Mouse (Mus musculus) hindbrain, embryonic 10.5 days (tissue): ENCODE results near the gene St6galnac5. TPM values are rescaled to one million over a fixed set of nuclear protein-coding genes. Genes with fewer than 3 reads are reported as not detected.

ENCODE experiments used
- DNase-seq: peaks from one replicate; pipeline ENCODE4 v3.0.0-alpha.2; 2017; ENCODE audit warnings: low spot score
- H3K27ac ChIP-seq: fragments of 300-500 bp; sonication (generic); 2 replicates; pipeline ENCODE4 v1.5.1; 2016; ENCODE audit warnings: mild to moderate bottlenecking, moderate library complexity
- H3K27me3 ChIP-seq: fragments of 300-500 bp; sonication (generic); 2 replicates; pipeline ENCODE4 v1.6.1; 2016; ENCODE audit warnings: mild to moderate bottlenecking; ENCODE audit not compliant: poor library complexity, insufficient read depth, severe bottlenecking
- H3K36me3 ChIP-seq: fragments of 300-500 bp; sonication (generic); 2 replicates; pipeline ENCODE4 v1.6.1; 2016; ENCODE audit warnings: mild to moderate bottlenecking, moderate library complexity
- H3K4me1 ChIP-seq: fragments of 300-500 bp; sonication (generic); replicated peaks from 2 replicates; pipeline ENCODE4 v1.6.1; 2016; ENCODE audit warnings: mild to moderate bottlenecking
- H3K4me3 ChIP-seq: fragments of 300-500 bp; sonication (generic); 2 replicates; pipeline ENCODE4 v1.5.1; 2016; ENCODE audit warnings: mild to moderate bottlenecking, moderate library complexity
- H3K9me3 ChIP-seq: fragments of 300-500 bp; sonication (generic); 2 replicates; pipeline ENCODE4 v1.6.1; 2016; ENCODE audit warnings: mild to moderate bottlenecking, moderate library complexity
- WGBS: fragments of 180-500 bp; shearing (Covaris S2); methylation state at CpG from one replicate; pipeline ENCODE4 v1.1.7; 2016; 5-methylcytosine and 5-hydroxymethylcytosine counted together
- polyA plus RNA-seq: library from polyadenylated mRNA; unstranded; fragments of >200 nt; fragmentation: Nextera tagmentation; extraction: Ambion mirVana; gene quantifications from 2 replicates; pipeline ENCODE4 v1.2.1, GENCODE M21; 2016

Gene St6galnac5
- 2.4 and 3.9 TPM in 2 replicates for polyA plus RNA-seq

DNA sequence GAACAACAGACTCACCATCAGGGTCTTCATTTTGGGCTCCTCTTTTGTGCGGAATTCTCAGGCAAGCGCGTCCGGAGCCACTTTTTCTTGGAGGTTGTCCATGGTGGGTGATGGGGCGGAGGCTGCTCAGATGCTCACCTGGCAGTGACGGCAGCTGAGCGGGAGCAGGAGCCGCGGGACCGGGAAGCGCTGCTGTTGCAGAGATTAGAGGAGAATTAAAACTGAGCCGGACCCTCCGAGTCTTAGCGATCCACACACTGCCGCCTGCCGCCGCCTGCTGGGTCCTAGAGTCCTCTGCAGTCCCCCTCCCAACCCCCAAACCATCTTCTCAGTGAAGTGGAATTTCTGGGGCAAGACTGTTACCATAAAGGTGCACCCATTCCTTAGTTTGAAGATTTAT is at the start of gene St6galnac5:
TSS of gene St6galnac5 (minus strand) at position 259 of the 400 bp plus-strand sequence.
- WGBS = 0% methylated on average over 17 of the region's 17 CpGs
- H3K4me1 ChIP-seq = peaks cover 21% of the 10 kb centered on the region
- no peaks in the 10 kb centered on the region for H3K36me3 ChIP-seq
- peak within 1 kb of the TSS; percentile 67 for H3K4me3 ChIP-seq
- peaks cover 47% of the 10 kb centered on the region for H3K27me3 ChIP-seq
- peak within 1 kb of the TSS; percentile 79 for H3K27ac ChIP-seq
- peak; percentile 60 for DNase-seq
- H3K9me3 ChIP-seq = no peaks in the 10 kb centered on the region

DNA sequence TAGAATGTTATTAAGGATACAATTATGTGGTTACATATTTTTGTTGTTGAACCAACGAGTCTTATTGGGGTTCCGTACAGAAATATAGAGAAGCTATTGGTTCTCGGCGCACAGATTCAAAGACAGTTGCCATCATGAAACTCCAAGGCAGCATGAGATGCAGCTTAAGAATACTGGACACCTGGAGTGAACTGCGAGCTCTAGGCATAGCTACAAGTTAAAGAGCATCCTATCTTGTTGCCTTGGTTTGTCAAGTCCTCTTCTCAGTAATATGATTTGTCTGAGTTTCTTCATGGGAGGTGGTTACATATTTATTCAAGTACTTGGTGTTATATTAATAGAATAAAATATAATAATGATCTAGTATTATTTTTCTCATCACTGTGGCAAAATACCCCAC is 48.7 kb upstream of the St6galnac5 start:
- no peaks in the 10 kb centered on the region for H3K36me3 ChIP-seq
- no peak for DNase-seq
- no peak overlapping the region for H3K4me3 ChIP-seq
- no peaks in the 10 kb centered on the region for H3K27me3 ChIP-seq
- H3K9me3 ChIP-seq = no peaks in the 10 kb centered on the region
- 95% methylated on average over 5 of the region's 5 CpGs for WGBS
- H3K27ac ChIP-seq = no peak overlapping the region
- peaks cover 12% of the 10 kb centered on the region for H3K4me1 ChIP-seq

DNA sequence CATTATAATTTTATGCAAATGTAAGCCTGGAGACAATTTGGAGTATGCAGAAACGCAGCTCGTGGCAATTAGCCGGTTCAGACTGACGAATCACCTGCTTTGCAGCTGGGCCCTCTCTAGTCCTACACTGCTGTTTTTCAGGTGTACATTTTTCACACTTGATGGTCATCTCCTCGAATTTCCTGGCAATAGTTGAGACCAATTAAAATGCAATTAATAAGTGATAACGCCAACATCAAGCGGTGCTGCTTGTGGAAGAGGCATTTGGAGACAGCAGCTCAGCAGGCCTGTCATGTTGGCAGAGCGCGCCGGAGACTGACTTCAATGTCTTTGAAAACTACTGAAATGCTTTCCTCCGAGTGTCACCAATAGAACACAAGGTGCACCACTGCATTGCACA is 42.0 kb upstream of the St6galnac5 start:
- Histone ChIP-seq H3K9me3 (no peaks in the 10 kb centered on the region), H3K36me3 (no peaks in the 10 kb centered on the region), H3K4me1 (no peaks in the 10 kb centered on the region), H3K27ac (no peak overlapping the region), H3K27me3 (no peaks in the 10 kb centered on the region), H3K4me3 (no peak overlapping the region)
- no peak for DNase-seq
- WGBS = 92% methylated on average over 11 of the region's 11 CpGs

DNA sequence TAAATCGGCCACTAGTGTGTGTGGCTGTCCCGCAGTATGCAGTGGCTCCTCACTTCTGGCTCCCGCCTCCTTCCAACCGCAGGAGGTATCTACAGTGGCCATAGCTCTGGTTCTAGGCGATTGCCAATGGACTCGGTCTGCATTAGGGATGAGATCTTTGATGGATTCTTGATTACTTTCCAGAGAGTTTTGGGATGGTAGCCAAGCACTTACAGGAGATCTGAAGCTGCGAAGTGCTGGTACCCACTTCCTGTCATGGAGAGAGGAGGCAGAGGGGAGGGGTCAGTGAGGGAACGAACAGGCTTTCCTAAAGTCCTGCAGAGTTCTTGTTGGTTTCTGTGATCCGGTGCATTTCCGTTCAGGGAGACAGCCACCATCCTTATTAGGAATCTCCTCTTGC is 36.0 kb upstream of the St6galnac5 start:
- Histone ChIP-seq H3K27ac (no peak overlapping the region), H3K4me1 (no peaks in the 10 kb centered on the region), H3K9me3 (no peaks in the 10 kb centered on the region), H3K4me3 (no peak overlapping the region), H3K36me3 (no peaks in the 10 kb centered on the region), H3K27me3 (no peaks in the 10 kb centered on the region)
- DNase-seq = no peak
- 82% methylated on average over 10 of the region's 10 CpGs for WGBS

DNA sequence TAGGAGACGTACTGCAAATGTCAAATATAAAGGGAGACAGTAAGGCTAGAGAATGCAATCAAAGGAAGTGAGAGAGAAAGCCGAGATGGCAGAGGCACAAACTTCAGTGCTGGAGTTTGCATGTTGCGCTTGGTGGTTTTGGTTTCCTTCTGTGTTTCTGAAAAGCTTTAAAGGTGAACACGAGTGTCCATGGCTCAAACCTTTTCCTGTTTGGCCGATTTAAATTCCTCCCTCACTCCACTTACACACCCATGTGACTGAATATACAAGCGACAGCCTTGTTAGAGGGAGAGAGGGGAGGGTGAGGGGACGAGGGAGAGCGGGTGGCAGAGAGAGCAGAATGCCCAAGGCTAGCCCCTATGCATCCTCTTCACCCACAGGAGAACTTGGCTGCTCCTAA is 34.3 kb upstream of the St6galnac5 start:
- H3K4me1 ChIP-seq = 0 out of 2 replicates have a peak, but pooled peaks cover 3% of the 10 kb centered on the region
- no peak for DNase-seq

DNA sequence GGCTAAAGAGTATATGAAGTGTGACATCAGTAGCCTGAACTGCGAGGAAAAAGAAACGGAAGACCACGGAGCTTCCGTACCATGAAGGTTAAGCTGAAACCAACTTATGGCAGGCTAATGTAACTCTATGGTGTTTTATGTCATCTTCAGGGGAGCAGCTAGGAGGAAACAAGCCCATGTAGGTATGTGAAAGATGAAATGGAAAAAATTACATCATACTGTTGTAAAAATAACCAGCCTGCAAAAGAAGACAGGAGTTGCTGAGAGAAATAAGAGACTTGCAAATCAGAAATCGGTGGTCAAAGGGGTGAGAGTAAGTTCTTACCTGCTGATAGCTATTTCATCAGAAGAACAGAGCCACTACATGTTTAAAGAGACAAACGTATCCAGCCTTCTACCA is 24.8 kb upstream of the St6galnac5 start:
- Histone ChIP-seq H3K4me1 (peaks cover 8% of the 10 kb centered on the region; the same call in 1 of the 2 replicates), H3K27ac (no peak overlapping the region), H3K27me3 (no peaks in the 10 kb centered on the region), H3K4me3 (no peak overlapping the region), H3K9me3 (no peaks in the 10 kb centered on the region), H3K36me3 (no peaks in the 10 kb centered on the region)
- WGBS = 91% methylated on average over 6 of the region's 6 CpGs
- DNase-seq = no peak

More for the DNA sequence above, 34.3 kb upstream of the St6galnac5 start:
- H3K4me3 ChIP-seq = no peak overlapping the region
- H3K27ac ChIP-seq = no peak overlapping the region
- H3K9me3 ChIP-seq = no peaks in the 10 kb centered on the region
- H3K36me3 ChIP-seq = no peaks in the 10 kb centered on the region
- no peaks in the 10 kb centered on the region for H3K27me3 ChIP-seq
- WGBS = 77% methylated on average over 8 of the region's 8 CpGs

DNA sequence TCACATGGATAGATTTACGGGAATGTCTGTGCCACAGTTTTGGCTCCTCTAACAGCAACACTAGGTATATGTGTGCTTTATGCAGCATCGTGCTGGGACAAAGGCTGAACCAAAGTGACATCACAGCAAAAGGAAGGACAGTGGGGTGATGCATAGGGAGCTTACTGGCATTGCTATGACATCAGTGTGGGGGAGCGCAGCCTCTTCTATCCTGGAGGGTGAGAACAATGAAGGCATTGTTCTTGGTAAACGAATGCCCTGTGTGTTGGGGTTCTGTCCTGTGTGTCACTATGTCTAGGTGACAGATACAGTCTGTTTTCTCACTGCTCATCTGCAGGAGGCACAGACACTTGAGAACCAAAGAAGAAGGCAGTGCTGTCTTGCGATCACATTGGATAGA is 16.9 kb upstream of the St6galnac5 start:
- WGBS = 59% methylated on average over 5 of the region's 5 CpGs
- Histone ChIP-seq H3K4me3 (no peak overlapping the region), H3K27me3 (no peaks in the 10 kb centered on the region), H3K27ac (no peak overlapping the region), H3K36me3 (no peaks in the 10 kb centered on the region), H3K4me1 (peaks cover 15% of the 10 kb centered on the region), H3K9me3 (no peaks in the 10 kb centered on the region)
- DNase-seq = no peak

DNA sequence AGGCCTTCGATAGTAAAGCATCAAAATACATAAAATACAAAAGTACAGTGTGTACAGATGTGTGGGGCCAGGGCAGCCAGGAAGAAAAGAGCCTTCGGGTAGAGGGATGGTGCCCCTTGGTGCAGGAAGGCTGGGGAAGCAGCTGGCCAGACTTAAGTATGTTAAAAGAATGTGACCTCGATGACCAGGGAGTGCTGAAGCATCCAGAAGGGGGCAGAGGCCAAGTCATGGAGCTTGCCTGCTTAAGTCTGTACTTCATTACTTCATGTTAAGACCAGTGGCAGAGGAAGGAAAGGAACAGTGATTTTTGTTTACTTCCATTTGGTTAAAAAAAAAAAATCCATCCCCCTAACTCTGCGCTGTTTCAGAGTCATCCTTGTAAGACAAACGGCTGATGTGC is 16.1 kb upstream of the St6galnac5 start:
- H3K4me3 ChIP-seq = no peak overlapping the region
- no peaks in the 10 kb centered on the region for H3K27me3 ChIP-seq
- peak; percentile 40 for DNase-seq
- 52% methylated on average over 5 of the region's 5 CpGs for WGBS
- H3K4me1 ChIP-seq = peaks cover 15% of the 10 kb centered on the region
- H3K36me3 ChIP-seq = no peaks in the 10 kb centered on the region
- no peak overlapping the region for H3K27ac ChIP-seq
- no peaks in the 10 kb centered on the region for H3K9me3 ChIP-seq

DNA sequence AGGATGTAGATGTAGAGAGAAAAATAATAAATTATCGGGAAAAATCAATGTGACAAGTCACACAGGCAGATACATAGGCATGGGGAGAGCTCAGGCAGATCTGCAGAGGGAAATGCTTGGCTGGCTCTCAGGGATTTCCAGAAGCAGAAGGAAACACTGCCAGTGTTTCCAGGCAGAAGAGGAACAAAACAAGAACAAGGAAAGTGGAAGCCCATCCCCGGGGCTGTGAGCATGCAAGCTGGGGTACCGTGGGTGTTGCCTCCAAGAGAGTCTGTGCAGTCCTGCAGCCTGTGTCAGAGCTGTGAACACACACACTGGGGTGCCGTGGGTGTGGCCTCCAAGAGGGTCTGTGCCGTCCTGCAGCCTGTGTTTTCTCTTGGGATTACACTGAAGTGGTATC is 11.6 kb upstream of the St6galnac5 start:
- H3K36me3 ChIP-seq = no peaks in the 10 kb centered on the region
- H3K27me3 ChIP-seq = no peaks in the 10 kb centered on the region
- H3K4me3 ChIP-seq = no peak overlapping the region
- no peak overlapping the region for H3K27ac ChIP-seq
- H3K9me3 ChIP-seq = no peaks in the 10 kb centered on the region
- H3K4me1 ChIP-seq = peaks cover 11% of the 10 kb centered on the region
- WGBS = 73% methylated on average over 5 of the region's 5 CpGs
- DNase-seq = no peak

DNA sequence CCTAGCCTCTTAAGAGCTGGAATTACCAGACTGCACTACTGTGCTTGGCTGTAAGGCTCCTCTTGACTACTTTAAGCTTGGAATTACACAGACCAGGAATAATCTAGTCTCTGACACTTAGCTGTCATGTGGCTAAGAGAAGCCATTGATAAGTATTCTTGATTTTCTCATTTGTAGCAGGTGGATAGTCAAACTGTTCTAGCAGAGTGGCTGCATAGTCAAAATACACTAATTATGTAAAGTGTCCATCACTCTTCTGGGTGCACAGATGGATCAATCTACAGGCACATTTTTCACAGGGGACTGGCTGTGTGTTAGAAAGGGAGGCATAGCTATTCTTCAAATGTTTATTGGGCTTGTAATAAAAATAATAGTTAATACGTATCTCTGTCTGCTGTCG is 8.7 kb upstream of the St6galnac5 start:
- no peak for DNase-seq
- Histone ChIP-seq H3K27ac (no peak overlapping the region), H3K36me3 (no peaks in the 10 kb centered on the region), H3K4me1 (0 out of 2 replicates have a peak, but pooled peaks cover 3% of the 10 kb centered on the region), H3K27me3 (no peaks in the 10 kb centered on the region), H3K9me3 (no peaks in the 10 kb centered on the region), H3K4me3 (no peak overlapping the region)
- 95% methylated on average over 2 of the region's 2 CpGs for WGBS

DNA sequence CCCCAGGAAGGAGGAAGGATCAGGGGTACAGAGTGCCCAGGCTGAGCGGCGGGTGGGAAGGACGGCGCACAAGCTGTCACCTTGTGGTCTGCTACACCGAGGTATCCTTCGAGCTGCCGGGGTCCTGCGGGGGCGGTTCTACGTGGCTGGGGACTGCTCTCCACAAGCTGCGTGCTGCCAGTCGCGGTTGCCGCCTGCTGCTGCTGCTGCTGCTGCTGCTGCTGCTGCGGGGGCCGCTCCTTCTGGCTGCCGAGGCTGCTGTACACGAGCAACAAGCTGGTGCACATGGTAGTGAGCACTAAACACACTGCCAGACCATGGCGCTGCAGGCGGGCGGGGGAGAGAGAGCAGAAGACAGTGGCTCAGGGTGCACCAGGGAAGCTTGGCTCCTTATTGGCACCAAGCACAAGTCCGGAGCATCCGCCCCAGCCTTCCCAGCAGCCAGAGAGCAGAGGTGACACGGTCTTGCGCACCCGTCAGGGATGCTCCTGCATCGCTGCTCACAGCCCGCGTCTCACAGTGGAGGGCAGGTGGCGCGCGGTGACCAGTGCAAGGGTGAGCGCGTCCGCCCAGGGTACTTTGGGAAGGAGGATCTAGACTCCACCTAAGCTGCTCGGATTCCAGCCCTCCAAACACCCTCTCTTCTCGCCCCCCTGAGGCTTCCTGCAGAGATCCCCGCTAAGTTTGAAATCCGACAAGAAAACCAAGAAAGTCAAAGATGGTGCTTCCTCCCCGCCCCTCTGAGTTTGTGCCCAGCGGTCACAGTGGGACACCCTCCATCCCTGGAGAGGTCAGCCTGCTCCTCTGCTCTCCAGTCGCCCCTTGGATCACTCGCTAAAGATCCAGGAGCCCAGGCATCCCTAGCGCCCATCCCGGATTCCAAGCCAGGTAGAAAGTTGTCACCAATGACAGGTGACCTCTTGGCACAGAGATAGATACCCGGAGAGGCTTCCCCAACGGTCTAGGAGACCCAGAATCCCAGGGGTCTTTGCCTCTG is 770 bp downstream of the St6galnac5 start:
- DNase-seq = peak; percentile 62
- Histone ChIP-seq H3K9me3 (no peaks in the 10 kb centered on the region), H3K27ac (peak overlapping the region; percentile 79), H3K4me1 (peaks cover 26% of the 10 kb centered on the region), H3K27me3 (peaks cover 47% of the 10 kb centered on the region), H3K4me3 (peak overlapping the region; percentile 67), H3K36me3 (no peaks in the 10 kb centered on the region)
- WGBS = under 1% methylated on average over 47 of the region's 47 CpGs

DNA sequence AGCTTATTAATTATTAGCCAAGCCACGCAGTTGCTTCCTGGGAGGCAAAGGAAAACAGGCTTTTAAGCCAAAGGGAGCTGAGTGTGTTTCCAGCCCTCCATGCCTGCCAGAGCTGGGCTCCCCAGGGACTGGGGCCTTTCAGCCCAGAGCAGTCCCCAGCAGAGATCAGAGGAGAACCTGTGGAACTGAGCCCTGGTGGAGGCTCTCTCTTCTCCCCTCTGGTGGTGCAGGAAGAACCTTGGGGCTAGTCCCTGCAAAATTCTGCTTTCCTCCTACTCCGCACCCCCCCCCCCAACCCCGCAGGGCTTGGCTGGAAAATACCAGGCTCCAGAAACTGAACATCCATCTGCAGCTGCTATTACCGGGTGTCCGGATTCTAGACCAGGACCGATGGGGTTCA is 1.6 kb downstream of the St6galnac5 start:
- H3K27ac ChIP-seq = no peak overlapping the region
- H3K4me3 ChIP-seq = peak overlapping the region; percentile 67
- peaks cover 47% of the 10 kb centered on the region for H3K27me3 ChIP-seq
- DNase-seq = no peak
- WGBS = 15% methylated on average over 6 of the region's 6 CpGs
- H3K4me1 ChIP-seq = peaks cover 28% of the 10 kb centered on the region
- H3K36me3 ChIP-seq = no peaks in the 10 kb centered on the region
- H3K9me3 ChIP-seq = no peaks in the 10 kb centered on the region

DNA sequence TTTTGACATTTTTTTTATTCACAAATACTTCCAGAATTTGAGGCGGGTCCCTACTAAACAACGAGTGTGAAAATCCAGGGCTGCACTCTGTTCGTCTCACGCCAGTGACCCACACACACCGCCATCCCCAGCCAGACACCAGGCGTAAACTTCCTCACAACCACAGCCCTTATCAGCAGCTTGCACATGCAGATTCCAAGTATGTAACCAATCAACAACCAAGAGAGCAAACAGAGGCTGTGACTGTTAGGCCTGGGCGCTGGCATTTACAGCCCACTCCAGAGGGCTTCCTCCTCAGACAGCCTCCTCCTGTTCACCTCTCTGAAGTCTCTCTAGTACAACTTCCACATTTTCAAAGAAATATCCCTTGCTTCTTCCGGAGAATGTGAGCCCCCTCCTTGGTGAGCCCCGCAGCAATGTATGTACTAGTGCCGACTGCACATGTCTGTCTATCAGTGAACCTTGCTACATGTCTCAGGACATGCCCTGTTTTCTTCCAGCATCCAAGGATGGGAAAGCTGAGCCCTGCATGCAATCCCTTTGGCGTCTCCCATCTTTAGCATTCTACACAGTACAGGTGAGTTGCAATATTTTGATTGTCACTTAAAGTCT is 2.5 kb downstream of the St6galnac5 start:
- Histone ChIP-seq H3K27ac (no peak overlapping the region), H3K9me3 (no peaks in the 10 kb centered on the region), H3K36me3 (no peaks in the 10 kb centered on the region), H3K4me3 (no peak overlapping the region), H3K27me3 (peaks cover 47% of the 10 kb centered on the region), H3K4me1 (peaks cover 28% of the 10 kb centered on the region)
- WGBS = 73% methylated on average over 11 of the region's 11 CpGs
- DNase-seq = no peak
